Mouse (Mus musculus) layer of hippocampus, postnatal 36 days (tissue): Measurements from ENCODE around the gene Lsm6. TPM values are rescaled to one million over a fixed set of nuclear protein-coding genes. Genes with fewer than 3 reads are reported as not detected.
"Not testable (repeated sequence)": the region's sequence is repeated elsewhere in the genome, so short reads cannot be mapped to it uniquely, and the experiment has no call there.

Experiments
- DNase-seq, 2 experiments: peaks; one replicate each; pipeline ENCODE4 v3.0.0; 2022
- total RNA-seq, 2 experiments: library from RNA; stranded (reverse); gene quantifications; 2 replicates each; pipeline ENCODE4 v1.2.3; 2021

Lsm6 gene
- total RNA-seq: 10 to 100 TPM; 47.0 to 52.4 TPM

DNA sequence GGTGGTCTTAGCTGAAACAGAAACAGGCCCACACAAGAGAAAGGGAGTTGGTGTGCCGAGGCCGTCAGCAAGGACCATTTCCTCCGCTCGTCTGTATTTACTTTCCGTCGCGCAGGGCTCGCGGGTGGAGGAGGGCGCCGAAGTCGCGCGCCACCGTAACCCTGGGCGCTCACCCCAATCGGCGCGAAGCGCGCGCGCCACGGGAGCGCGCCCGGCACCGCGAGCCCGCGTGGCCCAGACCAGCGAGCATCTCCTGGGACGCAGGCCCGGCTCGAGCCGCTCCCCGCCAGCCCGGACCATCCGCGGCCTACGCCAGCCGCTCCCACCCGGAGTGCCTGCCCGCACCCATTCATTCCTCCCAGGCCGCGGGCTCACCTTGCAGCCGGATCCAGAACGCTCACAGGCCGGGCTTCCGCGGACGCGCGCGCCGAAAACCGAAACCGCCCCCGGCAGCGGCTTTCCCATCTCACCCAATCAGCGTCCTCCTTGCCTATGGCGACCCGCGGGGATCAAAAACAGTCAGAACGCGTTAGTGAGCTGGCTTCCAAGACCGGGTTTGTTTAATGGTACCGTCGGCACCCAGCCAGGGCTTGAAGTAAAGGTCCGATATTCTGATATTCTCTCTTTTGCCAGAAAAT is at the start of gene Lsm6:
Lsm6 (minus strand) TSS at position 468 of the 638 bp plus-strand sequence.
- peak; percentile 97 to 98 for DNase-seq

DNA sequence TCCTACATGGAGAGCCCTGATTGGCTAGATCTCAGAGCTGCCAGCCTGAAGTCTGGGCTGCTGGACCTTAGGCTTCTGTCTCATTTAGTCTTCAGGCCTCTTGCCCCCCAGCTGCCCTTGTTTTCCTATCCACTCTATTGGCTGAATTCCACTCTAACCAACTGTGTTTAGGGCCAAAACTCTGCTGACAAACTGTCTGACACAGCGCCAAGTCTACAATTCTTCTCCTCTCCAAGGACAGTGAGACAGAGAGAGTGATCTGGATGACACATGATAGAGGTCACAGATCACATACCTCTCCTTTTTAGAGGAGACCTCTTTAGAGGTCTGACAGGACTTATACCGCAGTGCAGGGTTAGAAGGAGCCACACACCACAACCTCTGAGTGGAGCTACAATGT is 46.1 kb upstream of the Lsm6 start:
- no peak for DNase-seq

DNA sequence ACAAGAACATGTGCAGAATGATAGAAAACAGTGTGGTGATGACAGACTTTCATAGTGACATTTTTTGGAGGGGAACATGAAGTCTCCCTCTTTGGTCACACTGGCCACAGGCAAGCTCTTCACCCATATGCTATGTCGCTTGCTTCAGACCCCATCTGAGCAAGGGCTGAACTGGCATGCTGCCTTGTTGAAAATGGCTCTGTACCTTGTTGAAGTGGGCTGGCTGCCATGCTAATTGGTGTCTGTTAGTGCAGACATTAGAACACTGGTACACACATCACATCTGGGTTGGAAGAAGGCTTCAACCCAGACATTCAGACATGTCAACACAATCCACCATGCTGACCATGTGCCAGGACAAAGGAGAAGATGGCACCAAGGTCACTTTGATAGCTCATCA is 42.1 kb upstream of the Lsm6 start:
- DNase-seq: no peak

DNA sequence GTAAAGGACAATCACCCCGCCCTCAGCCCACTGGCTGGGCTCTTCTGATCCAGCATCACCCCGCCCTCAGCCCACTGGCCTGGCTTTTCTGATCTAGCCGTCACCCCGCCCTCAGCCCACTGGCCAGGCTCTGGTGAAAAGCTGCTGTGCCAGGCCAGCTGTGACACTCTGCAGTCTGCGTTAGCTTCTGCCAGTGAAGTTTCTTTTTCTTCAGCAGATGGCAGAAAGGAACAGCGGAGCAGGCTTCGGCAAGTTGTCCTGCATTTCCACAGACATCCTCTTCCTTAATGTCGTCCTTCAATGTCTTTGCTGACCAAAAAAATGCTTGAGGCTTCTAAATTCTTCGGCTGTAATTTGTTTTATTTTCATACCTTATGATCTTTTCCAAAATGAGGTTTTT is 41.1 kb upstream of the Lsm6 start:
- no peak for DNase-seq

DNA sequence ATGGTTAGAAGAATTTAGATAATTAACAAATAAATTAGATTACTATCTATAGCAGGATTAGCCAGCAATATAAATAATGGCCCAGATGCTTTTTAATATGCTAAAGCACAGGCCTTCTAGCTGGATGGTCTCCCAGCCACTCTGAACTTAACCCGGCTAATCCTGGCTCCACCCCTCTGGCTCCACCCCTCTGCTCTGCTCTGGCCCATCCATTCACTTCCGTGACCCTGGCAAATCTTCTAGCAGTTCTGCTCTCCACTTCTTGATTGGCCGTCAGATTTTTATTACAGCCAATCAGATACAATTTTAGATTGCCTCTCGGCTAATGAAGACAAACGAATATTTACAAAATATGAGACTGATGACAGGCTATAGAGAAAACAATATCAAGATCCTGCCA is 39.8 kb upstream of the Lsm6 start:
- no peak for DNase-seq

DNA sequence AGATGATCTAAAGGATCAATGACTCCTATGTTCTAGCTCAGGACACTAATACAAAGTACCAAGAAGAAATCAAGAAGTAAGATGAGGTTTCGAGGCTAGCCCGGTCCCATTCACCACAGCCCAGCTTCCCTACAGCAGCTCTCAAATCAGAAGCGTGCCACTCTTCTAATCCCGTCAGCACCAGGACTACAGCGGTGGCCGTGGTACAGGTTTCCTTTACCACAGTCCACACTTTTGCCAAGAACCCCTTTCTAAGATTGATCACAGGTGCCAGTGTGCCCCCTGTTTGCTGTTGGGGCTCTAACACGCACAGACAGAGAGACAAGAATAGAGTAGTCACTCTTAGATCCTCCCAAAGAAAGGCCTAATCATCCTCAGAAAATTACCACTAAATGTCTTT is 36.5 kb upstream of the Lsm6 start:
- DNase-seq: no peak

DNA sequence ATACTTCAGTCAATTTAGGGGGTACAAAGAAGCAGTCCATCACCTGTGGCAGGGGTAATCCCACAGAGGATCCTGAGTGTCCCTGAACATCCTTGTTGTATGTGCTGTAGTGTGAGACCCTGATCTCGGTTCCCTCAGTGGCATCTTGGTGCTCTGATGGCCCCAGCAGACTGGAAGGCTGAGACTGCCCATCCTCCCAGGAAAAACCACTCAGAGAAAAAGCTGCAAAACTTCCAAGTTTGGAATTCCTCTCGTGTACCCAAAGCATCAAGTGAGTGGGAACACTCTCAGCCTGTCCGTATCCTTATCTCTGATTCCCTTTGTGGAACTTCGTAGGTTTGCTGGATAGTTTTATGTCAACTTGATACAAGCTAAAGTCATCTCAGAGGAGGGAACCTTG is 31.3 kb upstream of the Lsm6 start:
- DNase-seq: no peak

DNA sequence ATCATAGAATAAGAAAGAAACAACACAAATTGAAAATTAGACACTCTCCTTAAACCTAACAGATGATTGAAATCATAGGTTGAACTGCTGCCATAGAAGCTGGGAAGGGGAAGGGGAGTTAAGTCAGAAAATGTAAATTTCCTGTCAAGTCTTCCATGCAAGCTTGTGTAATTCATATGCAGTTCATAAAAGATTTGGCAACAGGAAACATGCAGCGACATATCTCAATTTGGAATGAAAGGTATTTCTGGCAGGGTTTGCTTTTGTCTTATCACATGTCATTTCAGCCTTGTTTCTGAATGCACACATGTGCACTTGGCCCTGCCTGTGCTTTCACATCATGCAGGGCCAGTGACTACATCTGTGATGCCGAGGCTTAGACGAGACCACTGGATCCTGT is 26.3 kb upstream of the Lsm6 start:
- DNase-seq: no peak

DNA sequence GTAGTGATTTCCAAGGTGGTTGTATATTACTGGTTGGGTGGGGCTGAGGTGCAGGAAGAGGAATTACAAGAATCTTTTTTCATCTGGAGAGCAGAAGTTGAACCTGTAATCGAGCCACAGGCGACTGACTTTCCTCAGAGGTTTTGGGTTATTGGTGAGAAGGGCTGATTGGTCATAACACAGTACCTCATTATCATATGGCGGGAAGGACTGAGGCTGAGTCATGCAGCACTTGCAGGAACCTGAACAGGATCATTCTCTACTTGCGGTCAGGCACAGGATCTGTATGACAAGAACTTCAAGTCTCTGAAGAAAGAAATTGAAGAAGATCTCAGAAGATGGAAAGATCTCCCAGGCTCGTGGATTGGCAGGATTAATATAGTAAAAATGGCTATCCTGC is 23.6 kb upstream of the Lsm6 start:
- no peak for DNase-seq

DNA sequence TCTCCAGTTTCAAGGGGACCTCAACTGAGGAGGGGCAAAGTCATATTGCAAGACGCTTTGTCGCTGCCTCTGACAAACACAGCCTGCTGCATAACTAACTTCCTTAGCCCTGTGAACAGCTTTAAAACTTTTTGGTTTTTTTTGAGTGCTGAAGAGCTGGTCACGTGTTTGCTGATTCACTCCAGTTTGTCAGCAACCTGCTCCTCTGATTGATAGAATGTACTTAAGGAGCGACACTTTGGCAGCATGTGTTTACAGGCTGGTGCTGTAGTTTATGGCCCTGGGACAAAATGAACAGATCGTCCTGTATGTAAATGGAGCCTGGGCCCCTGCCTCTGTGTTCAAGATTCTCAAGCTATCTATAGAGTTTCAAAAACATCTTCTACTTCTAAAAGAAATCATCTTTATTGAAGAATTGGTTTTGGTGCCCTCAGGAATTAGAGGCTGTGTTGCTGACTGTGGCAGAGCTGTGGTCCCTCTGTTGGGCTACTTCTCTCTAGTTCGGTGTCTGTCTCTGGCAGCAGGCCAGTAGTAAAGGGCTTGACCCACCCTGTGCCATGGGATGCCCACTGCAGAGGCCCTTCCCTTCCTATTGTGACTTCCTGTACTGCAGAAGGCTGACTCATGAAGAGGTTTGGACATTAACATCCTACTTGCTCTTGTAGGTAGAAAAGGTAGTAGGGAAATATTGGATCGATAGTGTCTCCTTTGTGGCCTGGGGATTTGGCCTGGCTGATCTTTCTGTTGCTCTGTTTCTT is 17.9 kb upstream of the Lsm6 start:
- no peak for DNase-seq

DNA sequence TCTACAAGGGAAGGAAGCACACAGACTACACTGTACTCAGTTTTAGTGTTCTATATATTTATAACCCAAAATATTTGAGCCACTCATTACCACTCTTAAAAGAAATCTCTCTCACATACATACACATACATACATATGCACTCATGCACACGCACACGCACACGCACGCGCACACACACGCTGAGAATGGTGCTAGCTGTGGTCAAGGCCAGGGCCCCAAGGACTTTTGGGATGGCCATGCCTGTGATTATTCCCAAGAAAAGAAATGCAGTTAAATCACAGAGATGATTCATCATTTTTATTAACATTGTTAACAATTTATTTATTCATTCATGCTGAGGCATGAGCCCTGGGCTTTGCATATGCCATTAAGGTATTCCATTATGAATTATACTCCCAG is 15.2 kb upstream of the Lsm6 start:
- no peak for DNase-seq

DNA sequence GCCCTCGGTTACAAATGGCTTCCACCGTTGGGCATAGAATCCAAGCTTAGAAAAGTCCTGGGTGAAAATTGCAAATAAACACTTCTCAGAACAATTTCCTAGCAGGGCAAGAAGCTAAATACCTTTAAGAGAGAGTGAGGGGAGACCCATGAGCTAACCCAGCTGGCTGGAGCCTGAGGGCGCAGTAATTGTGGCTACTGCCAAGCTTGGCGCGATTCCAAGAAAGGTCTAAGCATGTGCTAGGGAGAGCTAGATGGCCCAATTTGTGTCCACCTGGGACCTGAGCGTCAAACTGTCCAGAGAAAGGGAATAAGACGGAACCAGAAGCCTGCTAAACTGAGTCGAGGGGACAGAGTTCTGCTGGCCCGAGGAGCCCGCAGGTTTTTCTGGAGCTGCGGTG is 7.5 kb upstream of the Lsm6 start:
- DNase-seq: no peak

DNA sequence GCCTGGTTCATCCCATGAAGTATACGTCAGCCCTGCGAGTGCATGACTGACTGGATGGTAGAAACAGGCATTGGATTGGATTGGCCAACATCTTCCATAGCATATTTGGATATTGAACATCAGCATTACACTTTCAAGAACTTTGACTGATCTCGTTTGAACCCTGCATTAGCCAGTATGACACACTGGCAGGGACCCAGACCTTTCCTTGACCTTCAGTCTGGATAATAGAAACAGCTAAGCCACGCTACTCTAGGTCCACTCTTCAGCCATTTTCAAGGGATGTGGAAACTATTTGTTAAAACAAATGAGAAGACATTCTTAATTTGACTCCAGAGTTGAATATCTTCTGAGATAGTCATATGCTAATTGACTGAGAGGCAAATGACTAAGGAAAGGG is 3.6 kb upstream of the Lsm6 start:
- DNase-seq: no peak

DNA sequence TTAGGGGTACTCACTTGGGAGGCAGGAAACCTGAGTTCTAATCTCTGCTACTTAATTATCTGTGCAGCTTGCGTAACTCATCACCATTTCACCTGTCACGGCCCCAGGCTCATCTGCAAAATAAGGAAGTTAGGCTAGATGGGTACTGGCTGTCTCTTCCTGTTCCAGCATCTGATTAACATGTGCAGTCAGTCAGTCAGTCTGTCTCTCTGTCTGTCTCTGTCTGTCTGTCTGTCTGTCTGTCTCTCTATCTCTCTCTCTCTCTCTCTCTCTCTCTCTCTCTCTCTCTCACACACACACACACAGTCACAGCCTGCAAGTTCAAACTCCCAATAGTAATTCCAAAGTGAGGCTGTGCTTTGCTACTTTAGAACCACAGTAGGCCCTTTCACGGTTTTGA is 967 bp downstream of the Lsm6 start:
- DNase-seq: not testable (repeated sequence)

DNA sequence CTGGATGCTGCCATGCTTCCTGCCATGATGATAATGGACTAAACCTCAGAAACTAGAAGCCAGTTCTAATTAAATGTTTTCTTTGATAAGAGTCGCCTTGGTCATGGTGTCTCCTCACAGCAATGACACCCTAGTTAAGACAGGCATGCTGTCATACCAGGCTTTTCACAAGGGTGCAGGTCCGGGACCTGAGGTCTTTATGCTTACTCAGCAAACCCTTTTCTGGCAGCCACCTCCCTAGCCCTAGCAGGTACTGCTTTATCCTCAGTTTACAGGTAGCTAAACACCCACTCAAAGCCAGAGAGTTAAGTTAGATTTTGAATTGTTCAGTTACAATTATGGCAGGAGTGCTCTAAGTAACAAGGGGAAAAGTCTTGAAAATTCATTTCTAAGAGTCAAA is 6.2 kb downstream of the Lsm6 start:
- no peak for DNase-seq

DNA sequence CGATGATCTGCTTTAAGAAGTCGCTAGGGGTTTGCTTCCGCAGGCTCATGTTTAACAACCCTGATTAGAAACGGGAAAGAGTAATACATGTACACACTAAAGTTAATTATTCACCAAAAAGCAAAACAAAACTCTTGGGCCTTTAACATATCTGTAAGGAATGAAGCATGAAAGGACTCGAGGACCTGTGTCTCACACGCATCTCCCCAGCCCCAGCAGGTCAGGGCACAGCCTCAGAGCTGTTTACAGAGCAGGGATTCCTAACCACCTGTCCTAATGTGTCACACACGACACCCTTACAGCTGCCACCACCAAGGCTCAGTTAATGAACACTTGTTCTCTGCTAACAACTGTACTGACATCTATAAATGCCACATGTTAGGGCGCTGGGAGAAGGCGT is 7.9 kb downstream of the Lsm6 start:
- DNase-seq: no peak

DNA sequence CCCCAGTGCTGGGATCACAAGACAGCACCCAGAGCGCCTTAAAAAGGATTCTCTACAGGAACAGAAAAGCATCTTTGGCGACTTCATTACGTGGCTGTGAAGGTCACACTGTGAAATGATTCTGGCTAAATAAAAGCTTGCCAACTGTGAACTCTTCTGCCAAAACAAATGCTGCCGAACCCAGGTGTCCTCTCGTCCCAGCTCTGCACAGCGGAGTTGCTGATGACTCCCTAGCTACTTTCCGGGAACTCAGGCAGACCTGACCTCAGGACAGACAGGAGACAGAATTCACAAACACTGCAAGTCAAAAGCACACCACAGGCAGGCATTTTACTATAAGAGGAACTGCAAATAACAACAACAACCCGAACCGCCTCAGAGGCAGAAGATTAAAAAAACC is 8.5 kb downstream of the Lsm6 start:
- no peak for DNase-seq

DNA sequence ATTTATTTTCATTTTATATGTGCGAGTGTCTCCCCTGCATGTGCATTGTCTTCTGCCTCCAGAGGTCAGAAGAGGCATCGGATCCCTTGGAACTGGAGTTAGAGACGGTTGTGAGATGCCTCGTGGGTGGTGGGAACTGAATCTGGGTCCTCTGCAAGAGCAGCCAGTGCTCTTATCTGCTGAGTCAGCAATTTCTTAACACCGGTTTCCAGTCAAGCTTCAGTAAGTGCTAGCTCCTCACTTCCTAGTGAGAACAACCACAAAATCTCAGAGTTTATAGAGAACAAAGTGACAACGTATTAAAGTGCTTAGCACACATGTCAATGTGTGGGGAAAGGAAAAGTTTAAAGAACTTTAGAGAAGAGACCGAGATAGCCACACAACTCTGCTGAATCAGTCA is 9.2 kb downstream of the Lsm6 start:
- no peak for DNase-seq

DNA sequence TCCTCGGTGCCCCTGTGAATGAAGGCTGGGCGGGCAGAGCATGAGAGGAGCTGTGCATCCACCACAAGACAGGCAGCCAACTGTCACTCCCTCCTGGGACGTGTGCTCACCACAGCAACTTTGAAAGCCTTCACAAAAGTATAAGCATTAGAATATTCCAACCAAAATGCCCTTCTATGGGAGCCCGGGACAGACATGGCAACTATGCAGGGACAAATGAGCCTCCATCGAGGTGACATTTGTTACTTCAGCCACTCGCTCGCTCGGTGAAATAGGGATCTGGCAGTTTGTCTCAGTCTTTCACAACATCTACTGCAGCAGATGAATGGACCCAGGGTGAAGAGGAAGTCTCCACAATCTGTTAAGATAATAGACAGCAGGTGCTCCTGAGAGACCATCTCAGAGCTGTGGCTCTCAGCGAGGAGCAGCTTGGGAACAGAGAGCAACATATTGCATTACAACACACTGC is 10.7 kb downstream of the Lsm6 start:
- DNase-seq: peak; percentile 10 to 16

DNA sequence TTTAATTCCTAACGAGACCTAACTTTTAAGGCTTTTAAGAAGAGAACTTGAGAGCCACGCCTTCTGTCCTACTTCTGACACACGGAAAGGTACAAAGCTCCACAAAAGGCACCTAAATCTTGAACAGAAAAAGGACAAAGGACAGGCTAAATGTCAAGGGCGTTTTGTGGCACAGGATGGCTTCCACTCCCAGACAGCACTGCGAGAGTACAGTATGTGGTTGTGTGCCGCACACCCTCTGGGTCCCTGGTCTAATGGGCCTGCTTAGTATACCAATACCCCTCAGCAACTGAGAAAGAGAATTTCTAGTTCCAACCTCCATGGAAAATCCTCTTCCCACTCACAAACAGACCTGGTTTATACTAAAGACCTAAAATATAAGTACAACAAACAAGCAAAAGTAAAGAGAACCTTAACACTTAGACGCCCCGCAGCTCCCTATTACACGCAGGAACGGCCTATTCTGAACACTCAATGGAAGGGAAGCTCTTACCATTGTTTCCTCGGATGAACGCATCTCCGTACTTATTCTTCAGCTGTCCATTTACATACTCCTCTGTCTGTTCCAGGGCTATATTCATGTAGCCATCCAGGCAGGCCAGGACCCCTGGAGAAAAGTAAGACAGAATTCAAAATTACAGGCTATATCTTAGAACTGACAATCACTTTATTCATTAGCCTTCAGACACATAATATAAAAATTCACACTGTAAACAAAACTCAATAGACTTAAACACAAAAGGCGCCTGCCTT is 11.3 kb downstream of the Lsm6 start:
- no peak for DNase-seq

DNA sequence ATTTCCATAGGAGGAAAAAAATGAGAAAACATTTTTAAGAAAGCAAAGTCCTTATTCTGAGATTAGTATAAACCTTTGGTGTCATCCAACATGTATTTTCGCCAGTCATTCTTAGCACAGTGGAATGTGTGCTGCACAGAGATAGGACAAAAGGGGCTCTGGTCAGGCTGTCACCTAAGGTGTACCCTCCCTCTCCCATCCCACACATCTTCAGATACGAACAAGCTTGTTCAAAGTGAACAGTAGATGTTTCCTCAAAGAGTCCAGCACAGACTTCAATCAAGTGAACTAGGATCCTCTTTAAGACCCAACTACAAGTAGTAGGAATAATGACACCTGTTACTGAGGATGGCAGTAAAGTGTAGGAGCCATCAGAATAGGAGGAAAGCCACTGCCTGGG is 12.1 kb downstream of the Lsm6 start:
- no peak for DNase-seq

DNA sequence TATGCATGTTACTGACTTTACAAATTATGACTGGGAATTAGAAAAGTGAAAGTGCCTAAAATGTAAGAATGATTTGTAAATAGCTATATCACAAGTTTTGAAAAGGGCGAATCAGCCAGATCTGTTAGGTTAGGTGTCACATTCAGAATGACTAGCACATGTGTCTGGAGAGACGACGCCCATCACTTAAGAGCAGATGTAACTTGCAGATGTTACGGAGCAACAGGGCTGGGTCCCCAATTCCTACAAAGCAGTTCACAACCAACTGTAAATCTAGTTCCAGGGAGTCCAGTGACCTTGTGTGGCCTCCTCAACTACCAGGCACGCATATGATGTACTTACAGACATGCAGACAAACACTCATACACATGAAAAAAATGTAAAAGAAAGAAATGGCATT is 12.5 kb downstream of the Lsm6 start:
- no peak for DNase-seq

DNA sequence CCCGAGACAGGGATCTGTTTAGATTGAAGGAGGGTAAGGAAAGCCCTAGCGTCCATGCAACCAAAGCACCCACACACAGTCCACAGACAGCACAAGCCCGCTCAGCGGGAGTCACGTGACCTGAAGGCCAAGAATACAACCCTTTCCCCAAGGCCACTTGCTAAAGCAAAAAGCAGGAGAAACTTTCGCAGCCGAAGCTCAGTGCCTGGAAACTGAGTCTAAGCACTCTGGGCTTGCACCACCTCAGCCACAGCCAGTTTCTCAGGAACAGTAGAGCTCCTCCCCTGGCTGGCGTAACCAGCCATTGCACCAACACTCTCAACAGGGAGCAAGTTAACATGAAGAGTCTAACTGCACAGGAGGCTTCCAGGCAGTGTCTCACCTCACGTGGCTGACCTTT is 13.7 kb downstream of the Lsm6 start:
- DNase-seq: no peak

DNA sequence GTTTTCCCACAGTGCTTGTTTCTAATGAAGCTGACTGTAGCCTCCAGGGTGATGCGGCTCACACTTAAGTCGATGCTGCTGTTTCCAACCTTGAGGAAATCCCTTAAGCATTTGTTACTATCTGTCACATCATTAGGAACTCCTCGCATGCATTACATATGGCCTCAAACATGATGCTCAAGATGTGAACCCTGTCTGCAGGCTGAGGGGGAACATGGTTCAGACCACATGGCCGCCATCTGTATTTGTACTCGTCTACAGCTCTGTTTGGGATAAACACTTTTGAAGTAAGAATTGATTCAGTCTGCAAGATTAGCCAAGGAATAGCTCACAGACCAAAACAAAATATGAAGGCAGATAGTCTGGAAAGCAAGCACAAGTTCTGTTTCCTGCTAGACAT is 14.9 kb downstream of the Lsm6 start:
- peak; percentile 6 to 21 for DNase-seq
